Mouse (Mus musculus): ENCODE data around the gene Stx4a. TPM values are rescaled to one million over a fixed set of nuclear protein-coding genes. Genes with fewer than 3 reads are reported as not detected.

Stx4a gene
- polyA plus RNA-seq, 1 experiment: 93.9 TPM

DNA sequence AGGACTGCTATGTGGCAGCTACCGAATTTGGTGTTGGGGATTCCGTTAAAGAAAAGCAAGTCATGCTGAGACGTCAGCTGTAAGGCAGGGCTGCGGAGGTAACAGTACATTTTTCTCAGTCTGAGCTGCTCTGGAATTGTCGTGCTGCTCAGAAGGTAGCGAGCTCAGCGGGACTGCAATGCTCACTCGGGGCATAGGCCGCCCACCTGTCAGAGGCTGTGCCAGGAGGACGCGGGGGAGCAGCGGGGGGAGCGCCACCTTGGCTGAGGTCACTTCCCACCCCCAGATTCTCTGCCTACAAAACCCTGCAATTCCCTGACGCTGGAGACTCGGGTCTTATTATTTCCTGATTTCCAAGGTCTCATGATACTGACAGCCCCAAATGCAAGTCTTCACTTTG is 16.8 kb downstream of the Stx4a start:
- no peak for TF ChIP-seq GATA1 (IDR thresholded peaks at IDR 0.05; ENCODE audit: low read length)

DNA sequence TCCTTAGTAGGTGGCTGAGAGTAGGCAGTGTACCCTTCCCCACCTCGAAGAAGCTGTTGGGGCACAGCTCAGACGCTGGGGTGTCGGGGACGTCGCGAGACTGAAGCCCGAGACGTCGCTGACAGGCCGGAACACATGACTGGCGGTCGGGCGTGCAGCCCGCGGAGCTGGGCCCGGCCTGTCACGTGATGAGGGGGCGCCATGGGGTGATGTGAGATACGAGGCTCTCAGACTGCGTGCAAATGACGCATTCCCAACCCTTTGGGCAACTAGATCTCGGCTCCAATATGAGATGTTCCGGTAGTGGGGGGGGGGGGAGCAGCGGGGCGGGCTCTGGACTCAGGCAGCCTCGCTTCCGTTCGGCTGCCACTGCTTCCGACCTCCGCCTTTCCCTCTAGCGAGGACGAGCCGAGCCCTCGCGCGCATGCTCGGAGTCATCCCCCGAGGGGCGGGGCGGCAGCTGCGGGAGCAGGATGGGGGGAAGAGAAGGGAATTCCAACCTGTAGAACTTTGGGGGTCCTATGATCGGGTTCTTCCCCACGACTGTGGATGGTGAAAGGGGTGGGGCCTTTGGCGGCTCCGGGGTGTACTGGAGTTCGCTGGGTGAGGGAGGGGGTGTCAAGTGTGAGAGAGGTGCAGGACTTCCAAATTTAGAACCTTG is 17.4 kb downstream of the Stx4a start:
- no peak for TF ChIP-seq GATA1 (IDR thresholded peaks at IDR 0.05; ENCODE audit: low read length)

DNA sequence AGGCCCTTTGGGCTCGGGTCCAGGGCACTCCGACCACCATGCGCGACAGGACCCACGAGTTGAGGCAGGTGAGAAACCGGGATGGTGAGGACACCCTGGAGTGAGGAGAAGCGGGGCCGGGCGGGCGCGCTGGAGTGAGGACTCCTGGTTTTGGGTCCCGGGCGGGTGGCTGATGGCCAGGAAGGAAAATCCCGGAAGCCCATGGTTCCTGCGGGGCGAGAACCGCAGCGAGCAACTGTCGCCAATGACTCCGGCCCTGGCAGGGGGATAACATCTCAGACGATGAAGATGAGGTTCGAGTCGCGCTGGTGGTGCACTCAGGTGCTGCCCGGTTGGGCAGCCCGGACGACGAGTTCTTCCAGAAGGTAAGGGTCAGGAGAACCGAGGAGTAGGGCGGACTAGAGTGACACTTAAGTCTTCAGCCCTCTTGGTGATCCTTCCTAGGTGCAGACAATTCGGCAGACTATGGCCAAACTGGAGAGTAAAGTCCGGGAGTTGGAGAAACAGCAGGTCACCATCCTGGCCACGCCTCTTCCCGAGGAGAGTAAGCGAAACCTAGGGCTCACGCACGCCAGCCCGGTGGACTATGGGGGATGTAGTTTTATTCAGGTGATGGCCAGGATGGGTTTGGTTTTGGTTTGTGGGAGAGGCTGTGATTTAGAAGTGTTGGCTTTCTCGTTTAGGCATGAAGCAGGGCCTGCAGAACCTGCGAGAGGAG is 18.1 kb downstream of the Stx4a start:
- no peak for TF ChIP-seq GATA1 (IDR thresholded peaks at IDR 0.05; ENCODE audit: low read length)

DNA sequence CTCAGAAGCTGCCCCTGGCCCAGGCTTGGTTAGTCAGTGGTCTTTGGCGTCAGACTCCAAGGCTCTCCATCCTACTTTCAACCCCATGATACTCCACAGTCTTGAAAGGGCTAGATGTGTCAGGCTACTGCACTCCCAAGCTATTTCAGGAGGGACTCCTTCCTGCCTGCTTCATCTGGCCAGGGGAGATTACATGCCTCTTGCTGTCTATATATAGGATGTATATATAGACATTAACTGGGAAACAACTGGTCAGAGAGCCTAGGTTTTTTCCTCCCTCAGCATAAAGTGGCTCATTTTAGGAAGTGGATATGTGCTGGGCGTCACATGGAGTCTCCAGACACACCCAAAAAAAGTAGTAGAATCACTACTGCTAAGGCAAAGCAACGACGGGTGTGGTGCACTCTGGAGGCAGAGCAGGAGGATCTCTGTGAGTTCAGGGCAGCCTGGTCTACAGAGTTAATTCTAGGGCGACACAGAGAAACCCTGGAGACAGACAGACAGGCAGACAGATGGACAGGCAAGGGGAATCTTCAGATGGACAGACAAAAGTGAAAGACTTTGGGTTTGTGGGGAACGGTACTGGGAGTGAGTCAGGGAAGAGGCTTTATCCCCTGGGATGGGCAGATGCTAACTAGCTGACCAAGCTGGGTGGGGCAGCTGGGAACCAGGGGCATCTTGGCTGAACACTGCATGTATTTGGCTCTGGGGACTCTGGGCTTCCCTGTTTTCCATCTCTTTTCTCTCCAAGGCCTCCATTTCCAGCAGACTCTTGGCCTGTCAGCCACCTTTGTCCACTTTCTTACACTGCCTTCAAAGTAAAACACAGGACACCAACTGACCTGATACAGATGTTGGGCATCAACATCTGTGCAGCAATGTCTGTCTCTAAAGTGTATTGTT is 26.1 kb downstream of the Stx4a start:
- TF ChIP-seq GATA1 (IDR thresholded peaks at IDR 0.05; ENCODE audit: low read length): no peak

- no peak for TF ChIP-seq GATA1 (IDR thresholded peaks at IDR 0.05; ENCODE audit: low read length)
These were observed 26.8 kb downstream of the Stx4a start for GRCm38 (mm10) chr7:127850906-127851305.

DNA sequence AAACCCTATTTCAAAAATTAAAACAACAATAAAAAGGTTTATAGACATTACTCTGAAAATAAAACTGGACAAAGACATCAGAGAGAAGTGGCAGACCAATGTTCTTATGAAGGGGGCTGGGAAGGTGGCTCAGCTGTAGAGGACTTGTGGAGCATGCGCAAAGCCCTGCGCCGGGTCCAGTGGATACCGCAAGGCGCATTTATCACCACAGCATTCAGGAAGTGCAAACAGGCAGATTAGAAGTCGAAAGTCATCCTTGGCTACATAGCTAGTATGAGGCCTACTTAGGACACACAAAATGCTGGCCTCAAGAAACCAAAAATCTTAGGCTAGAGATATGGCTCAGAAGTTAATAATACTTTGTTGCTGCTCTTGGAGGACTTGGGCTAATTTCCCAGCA is 34.2 kb downstream of the Stx4a start:
- peak; percentile 14 for TF ChIP-seq GATA1 (IDR thresholded peaks at IDR 0.05; ENCODE audit: low read length)

GRCm38 (mm10) chr7:127866434-127866833 is 42.3 kb downstream of the Stx4a start:
- TF ChIP-seq GATA1 (IDR thresholded peaks at IDR 0.05; ENCODE audit: low read length): no peak

DNA sequence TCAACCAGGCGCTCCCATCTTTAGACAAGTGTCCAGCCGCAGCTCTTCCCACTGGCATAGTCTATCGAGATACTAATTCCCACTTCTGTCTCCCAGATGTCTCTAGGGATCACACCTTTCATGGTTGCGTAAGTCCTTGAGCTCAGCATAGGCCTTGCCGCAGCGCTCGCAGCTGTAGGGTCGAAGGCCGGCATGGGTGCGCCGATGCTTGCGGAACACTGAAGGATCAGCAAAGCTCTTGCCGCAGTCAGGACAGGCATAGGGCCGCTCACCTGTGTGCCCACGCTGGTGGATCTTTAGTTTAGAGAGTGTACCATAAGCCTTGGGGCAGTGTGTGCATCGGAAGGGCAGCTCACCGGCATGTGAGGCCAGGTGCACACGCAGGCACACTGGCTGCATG is 43.5 kb downstream of the Stx4a start:
- no peak for TF ChIP-seq GATA1 (IDR thresholded peaks at IDR 0.05; ENCODE audit: low read length)

GRCm38 (mm10) chr7:127869149-127869810 is 45.2 kb downstream of the Stx4a start:
- no peak for TF ChIP-seq GATA1 (IDR thresholded peaks at IDR 0.05; ENCODE audit: low read length)

DNA sequence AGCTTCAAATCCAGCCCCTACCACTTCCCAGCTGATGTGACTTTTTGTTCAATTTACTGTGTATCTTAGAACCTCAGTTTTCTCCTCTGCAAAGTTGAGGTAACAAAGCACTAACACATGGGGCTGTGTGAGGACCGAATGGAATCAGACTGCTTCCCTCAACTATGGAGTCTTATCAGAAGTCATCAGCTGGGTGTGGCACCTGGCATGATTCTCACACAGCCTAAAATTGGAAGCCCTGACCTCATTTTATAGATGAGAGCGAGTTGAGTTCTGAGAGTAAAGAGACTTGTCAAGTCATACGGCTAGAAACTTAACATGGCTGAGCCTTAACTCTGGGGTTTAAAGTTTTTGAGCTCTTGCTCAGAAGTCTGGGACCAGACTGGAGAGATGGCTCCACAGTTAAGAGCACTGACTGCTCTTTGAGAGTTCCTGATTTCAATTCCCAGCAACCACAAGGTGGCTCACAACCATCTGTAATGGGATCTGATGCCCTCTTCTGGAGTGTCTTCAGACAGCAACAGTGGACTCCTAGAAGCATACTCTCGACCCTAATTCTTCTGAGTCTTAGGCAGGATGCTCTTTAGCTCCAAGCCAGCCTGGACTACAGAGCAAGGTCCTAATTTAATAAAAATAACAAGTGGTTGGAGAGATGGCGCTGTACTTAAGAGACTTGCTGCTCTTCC is 46.2 kb downstream of the Stx4a start:
- TF ChIP-seq GATA1 (IDR thresholded peaks at IDR 0.05; ENCODE audit: low read length): no peak

DNA sequence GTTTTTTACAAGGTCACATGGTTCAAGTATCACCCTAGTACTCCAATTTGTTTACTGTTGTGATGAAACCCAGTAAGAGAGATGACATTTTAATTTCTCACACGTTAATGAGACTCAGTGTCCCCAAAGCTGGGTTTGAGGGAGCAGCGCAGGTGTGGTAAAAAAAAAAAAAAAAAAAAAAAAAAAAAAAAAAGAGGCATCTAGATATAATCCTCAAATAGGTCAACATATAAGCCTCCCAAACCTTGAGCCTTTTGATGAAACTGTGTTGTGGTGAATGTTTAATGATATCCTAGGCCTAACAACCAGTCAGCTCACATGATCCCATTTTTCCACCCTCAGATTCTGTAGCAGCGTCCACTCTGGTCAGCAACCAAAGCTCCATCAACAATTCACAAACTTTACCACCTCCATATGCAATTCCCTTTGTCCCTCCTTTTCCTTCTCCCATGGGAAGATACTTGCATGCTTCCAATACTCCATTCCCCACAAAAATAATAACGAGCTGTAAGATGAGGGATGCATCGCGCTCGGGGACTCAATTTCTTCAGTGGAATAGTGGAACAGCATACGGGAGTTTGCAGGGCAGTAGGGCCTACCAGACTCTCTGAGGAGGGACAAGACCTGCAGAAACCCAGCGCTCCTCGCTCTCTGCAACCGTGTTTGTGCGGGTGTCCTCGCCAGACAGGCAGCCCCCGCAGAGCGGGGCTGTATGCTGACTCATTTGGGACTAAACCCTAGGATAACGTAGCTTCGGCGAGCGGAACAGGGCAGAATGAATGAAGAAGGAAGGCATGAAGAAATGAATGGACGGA is 50.9 kb downstream of the Stx4a start:
- no peak for TF ChIP-seq GATA1 (IDR thresholded peaks at IDR 0.05; ENCODE audit: low read length)

- no peak for TF ChIP-seq GATA1 (IDR thresholded peaks at IDR 0.05; ENCODE audit: low read length)
These were observed 51.5 kb downstream of the Stx4a start for GRCm38 (mm10) chr7:127875627-127876001.

DNA sequence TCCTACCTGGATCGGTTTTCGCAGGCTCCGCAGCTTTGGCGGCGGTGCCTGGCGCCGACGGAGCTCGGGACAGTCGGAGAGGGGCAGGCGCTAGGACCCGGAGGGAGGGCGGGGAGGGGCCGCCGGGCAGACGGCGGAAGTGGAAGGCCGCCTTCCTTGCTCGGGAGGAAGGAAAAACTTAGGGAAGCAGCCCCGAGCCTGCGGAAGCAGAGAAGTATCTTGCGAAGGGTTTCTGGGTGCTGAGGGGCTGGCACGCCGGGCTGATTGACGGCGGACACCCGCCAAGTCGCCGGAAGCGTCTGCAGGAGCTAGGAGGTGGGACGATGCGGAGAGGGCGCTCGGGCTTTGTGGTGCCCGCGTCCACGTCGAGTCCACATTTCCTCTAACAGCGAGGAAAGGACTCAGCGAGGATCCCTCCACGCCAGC is 52.0 kb downstream of the Stx4a start, which contains the start of gene Zfp646:
Zfp646 (plus strand) TSS at position 181 of the 426 bp plus-strand sequence.
- TF ChIP-seq GATA1 (IDR thresholded peaks at IDR 0.05; ENCODE audit: low read length): no peak

Measured in G1E-ER4 (cell line).